Mouse (Mus musculus) retina, postnatal 1 day (tissue): ENCODE results near the gene Erp27.

Experiments
- DNase-seq: peaks from one replicate; pipeline ENCODE4 v3.0.0-alpha.2; 2012

Erp27 gene

DNA sequence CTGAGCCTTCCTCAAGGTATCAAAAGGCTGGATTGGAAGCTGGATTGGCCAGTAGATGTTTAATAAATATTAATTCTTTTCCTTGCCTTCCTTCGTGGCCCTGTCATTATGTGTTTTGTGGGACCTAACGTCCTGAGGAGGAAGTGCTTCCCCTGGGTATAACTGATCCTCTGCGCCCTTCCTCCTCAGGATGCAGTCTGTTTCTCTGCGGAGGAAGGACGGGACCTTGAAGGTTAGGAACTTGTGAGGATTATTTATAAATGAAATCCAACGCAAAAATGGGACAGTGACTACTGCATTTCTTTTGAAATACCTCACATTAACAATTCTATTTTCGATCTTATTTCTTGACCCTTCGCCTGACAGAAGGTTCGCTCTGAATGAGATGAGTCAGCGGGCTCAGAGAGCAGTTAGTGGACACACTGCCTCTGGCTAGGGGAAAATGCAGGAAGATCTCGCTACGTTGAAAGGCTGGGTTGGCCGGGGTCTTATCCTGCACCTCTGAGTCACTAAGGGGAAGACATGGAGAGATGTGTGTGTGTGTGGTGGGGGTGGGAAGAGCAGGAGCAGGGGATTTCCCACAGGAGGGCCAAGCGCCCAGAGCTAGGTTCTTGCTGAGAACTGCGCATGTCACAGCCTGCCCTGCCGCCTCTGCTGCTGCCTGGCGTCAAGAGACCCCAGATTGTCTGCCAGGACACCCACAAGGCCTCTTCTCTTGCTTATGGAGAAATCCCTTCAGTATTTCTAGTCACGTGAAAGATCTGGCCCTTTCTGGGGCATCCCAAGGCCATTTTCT lies 16.5 kb upstream of the Erp27 start:
- DNase-seq = no peak

GRCm38 (mm10) chr6:136937117-136937516 lies 15.1 kb upstream of the Erp27 start:
- no peak for DNase-seq

GRCm38 (mm10) chr6:136936361-136936760 lies 14.4 kb upstream of the Erp27 start:
- no peak for DNase-seq

- no peak for DNase-seq
Observed at GRCm38 (mm10) chr6:136935233-136935632, 13.3 kb upstream of the Erp27 start.

- DNase-seq = no peak
Observed at GRCm38 (mm10) chr6:136934068-136934467, 12.1 kb upstream of the Erp27 start.

DNA sequence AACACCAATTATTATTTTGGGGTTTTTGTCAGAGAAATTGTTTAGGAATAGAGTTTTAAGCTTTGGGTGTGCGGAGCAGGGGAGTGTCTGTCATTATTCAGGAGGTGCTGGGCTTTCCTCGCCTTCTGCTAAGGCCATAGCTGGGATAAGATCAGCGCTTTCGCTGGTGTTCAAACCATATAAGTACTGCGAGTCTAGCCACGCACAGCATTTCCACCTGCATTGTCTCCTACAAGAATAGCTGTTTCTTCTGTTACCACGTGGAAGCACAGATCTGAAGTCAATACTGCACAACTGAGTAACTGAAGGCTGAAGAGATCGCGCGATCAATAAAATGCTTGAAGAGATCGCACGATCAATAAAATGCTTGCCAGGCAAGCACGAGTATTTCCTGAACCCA lies 9.3 kb upstream of the Erp27 start:
- no peak for DNase-seq

DNA sequence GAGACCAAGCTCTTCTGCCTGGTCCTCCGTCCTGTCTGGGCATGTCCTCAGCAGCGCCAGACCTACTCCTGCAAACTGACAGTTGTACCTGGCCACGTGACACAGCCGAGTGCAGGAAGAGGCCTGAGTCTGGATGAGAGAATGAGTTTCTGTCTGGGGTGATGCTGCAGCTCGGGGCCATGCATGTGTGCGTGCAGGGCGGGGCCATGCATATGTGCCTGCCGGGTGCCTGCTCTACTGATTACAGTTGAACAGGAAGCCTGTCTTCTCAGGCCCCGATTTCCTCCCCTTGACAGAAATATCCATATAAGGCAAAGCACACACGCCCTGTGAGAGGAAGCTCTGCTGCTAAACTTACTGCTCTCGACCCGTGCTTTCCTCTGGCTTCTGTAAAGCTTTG lies 8.7 kb upstream of the Erp27 start:
- no peak for DNase-seq

DNA sequence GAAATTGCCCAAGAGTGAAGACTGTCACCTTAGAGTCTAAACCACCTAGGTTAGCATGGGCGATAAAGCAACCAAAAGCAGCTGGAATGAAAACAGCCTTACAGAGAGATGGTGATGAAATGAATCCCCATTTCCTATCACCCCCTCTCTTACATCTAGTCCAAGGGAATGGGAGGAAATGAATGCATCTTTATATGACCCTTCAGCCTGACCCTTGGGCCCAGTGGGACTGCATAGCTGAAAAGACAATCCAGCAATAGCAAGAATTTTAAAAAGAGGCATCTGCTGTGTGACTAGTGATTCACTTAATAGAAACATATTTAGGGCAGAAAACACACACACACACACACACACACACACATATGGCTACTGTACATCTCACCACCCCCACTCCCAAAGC lies 5.6 kb upstream of the Erp27 start:
- DNase-seq = no peak

DNA sequence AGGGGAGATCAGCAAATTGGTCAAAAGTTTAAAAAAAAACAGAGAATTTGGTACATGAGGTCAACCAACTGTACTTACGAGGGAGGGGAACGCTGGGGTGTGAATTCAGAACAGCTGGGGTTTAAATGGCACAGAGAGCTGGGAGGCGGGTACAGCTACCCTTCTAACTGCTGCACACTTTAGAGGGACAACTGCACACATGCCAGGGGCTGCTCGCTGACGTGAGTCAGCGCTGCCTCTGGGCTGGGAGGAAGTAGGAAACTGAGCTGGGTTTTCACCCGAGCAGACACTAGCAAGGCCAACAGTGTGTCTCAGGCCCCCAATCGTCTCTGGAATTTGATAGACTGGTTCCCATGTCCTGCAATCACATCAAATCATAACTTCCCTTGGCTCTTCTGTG lies 3.1 kb upstream of the Erp27 start:
- no peak for DNase-seq

- no peak for DNase-seq
Observed at GRCm38 (mm10) chr6:136923532-136923931, 1.6 kb upstream of the Erp27 start, which contains the start of gene Pde6h. Gene Pde6h (plus strand): TSS chr6:136923832.

- no peak for DNase-seq
Observed at GRCm38 (mm10) chr6:136922871-136923270, 891 bp upstream of the Erp27 start.

DNA sequence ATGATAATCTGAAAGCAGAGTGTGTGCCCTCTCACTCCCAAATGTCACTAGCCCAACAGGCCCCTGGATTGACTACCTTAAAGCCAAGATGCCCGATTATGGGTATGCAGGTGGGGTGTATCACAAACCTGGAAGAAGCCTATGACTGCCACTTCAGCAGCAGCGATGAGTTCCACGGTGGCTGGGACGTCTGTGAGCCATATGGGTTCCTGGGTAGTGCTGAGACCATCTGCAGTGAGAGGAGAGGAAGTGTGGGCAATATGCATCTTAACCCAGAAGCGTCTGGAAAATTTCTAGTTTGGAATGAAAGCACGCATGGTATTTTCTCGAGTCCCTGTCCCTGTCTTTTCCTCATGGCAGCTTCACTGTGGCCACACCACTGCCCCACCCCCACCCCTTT lies 379 bp downstream of the Erp27 start:
- DNase-seq = no peak

DNA sequence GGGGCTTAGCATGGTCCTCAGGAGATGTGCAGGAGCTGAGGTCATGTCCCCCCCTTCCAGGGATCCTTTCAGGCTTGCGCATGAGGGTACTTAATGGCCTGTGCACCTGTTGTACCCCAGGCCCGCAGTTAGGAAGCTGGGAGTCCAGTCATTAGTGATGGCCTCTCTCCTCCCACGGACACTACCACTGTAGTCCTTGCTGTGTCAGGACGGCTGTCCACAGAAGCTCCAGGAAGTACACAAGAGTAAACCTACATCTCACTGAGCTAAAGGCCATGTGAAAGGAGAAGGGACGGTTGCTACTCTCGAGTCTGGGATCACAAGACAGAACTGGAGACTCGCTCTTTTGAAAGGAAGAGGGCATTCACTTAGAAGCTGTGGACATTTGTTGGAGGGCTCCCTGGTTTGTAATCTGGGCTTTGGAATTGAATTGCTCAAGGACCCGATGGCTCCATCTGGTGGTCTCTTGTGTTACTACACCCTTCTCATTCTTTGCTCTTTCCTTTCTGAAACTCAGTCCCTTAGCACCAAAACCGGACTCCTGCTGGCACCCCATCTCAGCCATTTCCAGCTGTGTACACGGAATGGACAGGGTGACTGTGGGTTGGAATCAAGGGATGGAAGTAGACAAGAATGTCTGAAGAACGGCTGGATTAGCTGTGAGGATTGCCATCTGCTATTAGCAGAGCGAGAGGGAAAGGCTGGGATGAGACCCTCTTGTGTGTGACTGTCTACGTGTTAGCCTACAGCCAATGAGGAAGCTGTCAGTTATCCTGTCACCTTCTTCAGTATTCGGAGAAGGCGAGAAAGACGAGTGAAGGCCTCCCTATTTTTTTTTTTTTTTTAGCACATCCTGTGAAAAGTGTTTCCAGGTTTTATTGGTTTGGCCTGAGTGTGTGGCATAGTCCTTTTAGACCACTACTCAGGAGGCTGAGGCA lies 1.4 kb downstream of the Erp27 start:
- DNase-seq = peak; percentile 79

DNA sequence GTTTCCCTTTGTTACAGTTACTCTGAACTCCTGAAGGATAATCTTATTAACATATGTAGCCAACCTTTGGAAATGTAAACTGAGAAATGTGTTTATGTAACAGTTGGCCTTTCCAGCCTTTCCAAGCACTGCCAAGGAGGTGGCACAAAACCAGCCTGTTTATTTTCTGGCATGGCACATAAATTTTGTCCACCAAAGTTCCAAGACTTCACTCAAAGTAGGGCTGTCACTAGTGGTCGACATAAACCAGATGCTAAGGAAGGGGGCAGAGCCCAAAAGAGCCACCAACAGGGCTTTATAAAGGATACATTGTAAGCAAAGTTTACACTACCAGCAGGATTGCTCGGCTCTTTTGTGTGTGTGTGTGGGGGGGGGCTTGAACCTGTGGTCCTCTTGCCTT lies 4.1 kb downstream of the Erp27 start:
- DNase-seq = no peak

- DNase-seq = no peak
Observed at GRCm38 (mm10) chr6:136915721-136916395, 6.1 kb downstream of the Erp27 start.

- DNase-seq = no peak
Observed at GRCm38 (mm10) chr6:136914234-136914633, 7.7 kb downstream of the Erp27 start.

- DNase-seq = peak; percentile 61
Observed at GRCm38 (mm10) chr6:136913384-136914126, 8.4 kb downstream of the Erp27 start.

- DNase-seq = no peak
Observed at GRCm38 (mm10) chr6:136912751-136913265, 9.2 kb downstream of the Erp27 start.

DNA sequence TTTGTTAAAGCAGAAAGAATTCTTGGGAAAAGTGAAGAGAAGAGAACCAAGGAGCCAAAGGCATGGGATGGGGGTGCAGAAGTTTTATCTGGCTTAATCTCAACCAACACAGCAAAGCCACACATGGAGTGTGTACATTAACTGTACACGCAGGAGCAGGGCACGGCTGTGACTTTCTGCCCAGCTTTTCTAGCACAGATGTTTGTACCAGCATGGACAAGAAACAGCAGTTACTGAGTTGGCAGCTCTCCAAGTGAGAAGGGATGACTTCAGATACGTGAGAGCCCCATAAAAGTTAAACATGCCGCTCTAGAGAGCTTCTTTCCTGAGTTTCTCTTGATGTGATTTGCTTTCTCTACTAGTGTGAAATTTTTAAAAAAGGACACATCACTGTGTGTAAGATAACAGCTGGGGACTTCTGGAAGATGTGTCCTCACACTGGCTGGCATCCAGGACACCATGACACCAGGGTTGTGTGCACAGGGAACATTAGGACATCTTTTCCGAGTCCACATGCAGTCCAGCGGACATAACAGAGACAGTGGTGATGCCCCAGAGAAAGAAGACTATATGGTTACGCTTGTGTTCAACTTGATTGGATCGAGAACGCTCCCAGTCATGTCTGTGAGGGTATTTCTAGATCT lies 11.6 kb downstream of the Erp27 start:
- no peak for DNase-seq

GRCm38 (mm10) chr6:136906937-136907293 lies 15.1 kb downstream of the Erp27 start:
- no peak for DNase-seq

DNA sequence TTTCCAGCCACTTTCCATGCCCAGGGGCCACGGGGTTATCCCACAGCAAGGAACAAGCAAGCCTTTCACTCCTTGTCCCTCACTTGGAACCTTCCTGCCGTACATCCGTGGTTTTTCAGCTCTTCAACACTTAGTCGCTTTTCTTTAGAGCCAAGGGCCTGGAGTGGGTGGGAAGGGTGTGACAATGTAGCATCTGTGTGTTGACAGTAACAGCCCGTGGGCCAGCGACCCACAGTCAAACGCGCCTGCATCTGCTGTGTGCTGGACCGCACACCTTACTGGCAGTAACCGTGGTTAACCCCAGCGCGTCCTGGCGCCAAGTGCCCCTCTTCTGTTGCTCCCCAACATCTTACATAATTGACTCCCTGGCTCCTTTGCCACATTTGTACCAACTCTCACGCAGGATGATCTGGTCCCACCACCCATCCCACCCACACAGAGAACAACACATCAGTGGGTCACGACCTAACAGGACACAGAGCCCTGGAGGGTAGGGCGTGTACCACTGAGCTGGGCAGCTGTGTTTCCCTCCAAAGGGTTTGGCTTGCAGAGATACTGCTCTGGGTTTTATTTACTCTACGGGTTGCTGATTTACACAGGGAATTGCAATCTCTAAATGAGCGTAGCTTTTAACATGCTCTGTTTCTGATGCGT lies 15.6 kb downstream of the Erp27 start:
- no peak for DNase-seq
